Mouse (Mus musculus): ENCODE data around the gene Adap1. TPM values are rescaled to one million over a fixed set of nuclear protein-coding genes. Genes with fewer than 3 reads are reported as not detected.

The Adap1 gene
- polyA plus RNA-seq, 1 experiment from 2014 or later, result 1.7 TPM

DNA sequence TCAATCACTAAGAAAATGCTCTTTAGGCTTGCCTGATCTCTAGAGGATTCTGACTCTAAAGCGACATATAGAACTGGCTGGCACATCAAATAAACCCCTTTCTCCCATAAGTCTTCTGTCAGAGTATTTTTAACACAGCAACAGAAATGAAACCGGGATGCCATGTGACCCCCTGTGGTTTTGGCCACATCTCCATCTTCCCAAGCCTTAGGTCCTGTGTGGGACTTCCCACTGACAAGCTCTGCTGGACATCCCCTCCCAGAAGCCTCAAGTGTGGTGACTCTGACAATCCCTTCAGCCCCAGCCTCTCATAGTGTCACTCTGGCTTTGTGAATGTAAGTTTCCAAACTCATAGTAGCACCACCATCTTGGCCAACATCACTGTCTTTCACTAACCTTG lies 31.3 kb downstream of the Adap1 start:
- WGBS, result 77% methylated on average over 2 of the region's 2 CpGs
- Histone ChIP-seq H3K4me1 (ENCODE audit: insufficient read depth, low read length) (no peaks in the 10 kb centered on the region), H3K9me3 (ENCODE audit: low read length) (no peaks in the 10 kb centered on the region), H3K4me2 (replicated peaks; ENCODE audit: low read depth, low read length) (no peak overlapping the region), H3K27ac (ENCODE audit: low read length) (no peak overlapping the region), H3K9ac (replicated peaks; ENCODE audit: low read length) (no peak overlapping the region), H3K4me3 (ENCODE audit: low read length) (no peak overlapping the region), H3K36me3 (ENCODE audit: insufficient read depth, low read length) (no peaks in the 10 kb centered on the region), H3K27me3 (ENCODE audit: insufficient read depth, low read length) (no peaks in the 10 kb centered on the region)
- ATAC-seq (ENCODE audit: low FRiP score, low TSS enrichment), result no peak

DNA sequence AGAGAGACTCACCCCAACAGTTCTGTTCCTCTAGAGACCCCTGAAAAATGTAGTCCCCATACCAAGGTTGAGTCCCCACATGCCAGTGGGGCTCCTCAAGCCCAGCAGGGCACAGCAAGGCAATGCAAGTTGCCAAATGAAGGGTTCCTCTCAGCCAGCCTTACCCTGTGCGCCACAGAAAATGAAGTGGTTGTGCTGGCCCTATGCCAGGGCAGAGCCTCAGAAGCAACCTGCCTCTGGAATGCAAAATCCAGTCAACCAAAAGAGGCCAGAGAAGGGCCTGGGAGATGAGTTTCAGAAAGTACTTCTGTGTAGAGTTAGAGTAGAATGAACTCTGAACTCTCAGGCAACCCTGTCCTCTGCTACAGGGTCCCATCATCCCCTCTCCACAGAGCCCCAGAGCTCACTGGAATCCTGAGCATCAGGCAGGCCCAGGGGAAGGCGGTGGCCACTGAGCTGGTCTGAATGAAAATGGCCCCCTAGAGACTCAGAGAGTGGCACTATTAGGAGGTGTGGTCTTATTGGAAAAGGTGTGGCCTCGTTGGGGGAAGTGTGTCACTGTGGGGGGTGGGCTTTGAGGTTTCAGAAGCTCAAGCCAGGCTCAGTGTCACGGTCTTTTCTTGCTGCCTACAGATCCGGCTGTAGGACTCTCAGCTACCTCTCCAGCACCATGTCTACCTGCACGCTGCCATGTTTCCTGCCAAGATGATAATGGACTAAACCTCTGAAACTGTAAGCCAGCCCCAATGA lies 33.4 kb downstream of the Adap1 start:
- Histone ChIP-seq H3K9ac (replicated peaks; ENCODE audit: low read length) (no peak overlapping the region), H3K4me3 (ENCODE audit: low read length) (no peak overlapping the region), H3K36me3 (ENCODE audit: insufficient read depth, low read length) (no peaks in the 10 kb centered on the region), H3K4me1 (ENCODE audit: insufficient read depth, low read length) (no peaks in the 10 kb centered on the region), H3K4me2 (replicated peaks; ENCODE audit: low read depth, low read length) (no peak overlapping the region), H3K27me3 (ENCODE audit: insufficient read depth, low read length) (no peaks in the 10 kb centered on the region), H3K9me3 (ENCODE audit: low read length) (no peaks in the 10 kb centered on the region), H3K27ac (ENCODE audit: low read length) (no peak overlapping the region)
- no peak for ATAC-seq (ENCODE audit: low FRiP score, low TSS enrichment)
- WGBS, result 76% methylated on average over 6 of the region's 6 CpGs

DNA sequence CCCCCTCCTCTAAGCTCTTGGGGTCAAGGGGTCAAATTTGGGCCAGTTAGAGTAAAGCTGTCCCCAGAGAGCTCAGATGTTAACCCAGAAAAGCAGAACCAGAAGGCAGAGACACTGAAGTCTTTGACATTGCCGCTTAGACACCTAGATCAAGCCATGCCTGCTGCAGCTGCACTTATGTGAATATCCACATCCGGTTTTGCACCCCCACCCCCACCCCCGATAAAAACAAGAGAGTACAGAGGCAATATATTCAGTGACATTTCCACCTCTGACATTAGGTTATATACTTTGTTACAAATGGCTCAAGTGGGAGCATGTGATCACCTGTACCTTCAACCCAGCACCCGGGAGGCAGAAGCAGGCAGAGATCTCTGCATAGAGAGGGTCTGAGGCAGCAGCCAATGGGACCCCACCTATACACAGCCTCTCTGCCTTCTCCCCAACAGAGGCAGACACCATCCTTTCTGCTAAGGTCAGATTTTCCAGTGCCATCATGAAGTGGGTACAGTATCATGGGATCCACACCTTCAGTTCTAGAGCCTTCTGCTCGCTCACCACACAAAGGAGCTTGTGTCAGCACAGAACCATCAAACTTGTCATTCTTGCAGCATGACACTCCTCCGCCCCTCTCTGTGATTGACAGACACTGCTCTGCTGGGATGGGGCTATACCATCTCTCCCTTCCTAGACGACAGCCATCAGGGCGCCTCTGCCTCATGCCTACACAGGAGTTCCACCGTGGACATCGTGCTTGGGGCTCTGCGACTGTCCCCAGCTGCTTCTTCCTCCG lies 34.8 kb downstream of the Adap1 start:
- ATAC-seq (ENCODE audit: low FRiP score, low TSS enrichment), result no peak
- Histone ChIP-seq H3K9me3 (ENCODE audit: low read length) (no peaks in the 10 kb centered on the region), H3K4me3 (ENCODE audit: low read length) (no peak overlapping the region), H3K27me3 (ENCODE audit: insufficient read depth, low read length) (no peaks in the 10 kb centered on the region), H3K4me2 (replicated peaks; ENCODE audit: low read depth, low read length) (no peak overlapping the region), H3K36me3 (ENCODE audit: insufficient read depth, low read length) (no peaks in the 10 kb centered on the region), H3K9ac (replicated peaks; ENCODE audit: low read length) (no peak overlapping the region), H3K4me1 (ENCODE audit: insufficient read depth, low read length) (peaks cover 4% of the 10 kb centered on the region; the same call in 1 of the 2 replicates), H3K27ac (ENCODE audit: low read length) (no peak overlapping the region)
- WGBS, result 87% methylated on average over 12 of the region's 12 CpGs

DNA sequence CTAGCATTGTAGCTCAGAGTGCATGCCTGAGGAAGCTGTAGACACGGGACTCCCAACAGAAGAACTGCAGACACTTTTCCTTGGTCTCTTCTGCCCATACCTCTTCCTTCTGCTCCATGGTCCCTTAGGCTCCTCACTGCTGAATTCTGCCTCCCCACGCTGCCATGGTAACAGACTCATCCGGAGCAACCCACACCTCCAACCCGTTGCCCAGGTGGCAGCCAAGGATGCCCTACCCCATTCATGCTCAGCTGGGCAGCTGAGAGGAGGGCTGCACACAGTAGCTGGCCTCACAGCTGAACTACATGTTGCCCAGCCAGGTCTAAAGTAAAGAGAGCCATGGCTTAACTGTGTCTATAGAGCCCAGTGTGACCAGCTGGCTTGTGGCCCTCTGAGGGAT lies 36.8 kb downstream of the Adap1 start:
- 81% methylated on average over 4 of the region's 4 CpGs for WGBS
- Histone ChIP-seq H3K27ac (ENCODE audit: low read length) (no peak overlapping the region), H3K4me3 (ENCODE audit: low read length) (no peak overlapping the region), H3K36me3 (ENCODE audit: insufficient read depth, low read length) (no peaks in the 10 kb centered on the region), H3K4me2 (replicated peaks; ENCODE audit: low read depth, low read length) (no peak overlapping the region), H3K4me1 (ENCODE audit: insufficient read depth, low read length) (peaks cover 4% of the 10 kb centered on the region; the same call in 1 of the 2 replicates), H3K27me3 (ENCODE audit: insufficient read depth, low read length) (no peaks in the 10 kb centered on the region), H3K9me3 (ENCODE audit: low read length) (no peaks in the 10 kb centered on the region), H3K9ac (replicated peaks; ENCODE audit: low read length) (no peak overlapping the region)
- no peak for ATAC-seq (ENCODE audit: low FRiP score, low TSS enrichment)

DNA sequence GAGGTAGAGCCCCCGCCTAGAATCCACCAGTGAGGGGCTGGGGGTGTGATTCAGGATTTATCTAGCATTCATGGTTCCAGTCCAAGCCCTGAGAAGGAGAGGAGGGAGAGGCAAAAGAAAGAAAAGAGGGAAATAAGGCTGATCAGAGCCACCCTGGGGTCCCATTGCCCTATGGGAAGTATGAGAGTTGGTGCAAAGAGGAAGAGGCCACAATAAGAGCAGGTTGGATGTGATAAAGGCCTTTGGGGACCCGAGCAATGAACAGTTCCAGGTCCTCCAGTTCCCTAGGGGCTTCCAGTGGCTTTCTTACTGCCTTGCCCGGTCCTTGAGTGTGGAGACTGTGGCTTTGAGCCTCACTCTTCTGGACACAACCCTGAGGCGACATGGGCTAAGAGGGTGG lies 37.6 kb downstream of the Adap1 start:
- 86% methylated on average over 4 of the region's 4 CpGs for WGBS
- H3K9ac ChIP-seq (replicated peaks; ENCODE audit: low read length), result no peak overlapping the region
- H3K4me3 ChIP-seq (ENCODE audit: low read length), result no peak overlapping the region
- H3K27ac ChIP-seq (ENCODE audit: low read length), result no peak overlapping the region
- H3K27me3 ChIP-seq (ENCODE audit: insufficient read depth, low read length), result no peaks in the 10 kb centered on the region
- ATAC-seq (ENCODE audit: low FRiP score, low TSS enrichment), result no peak
- peaks cover 4% of the 10 kb centered on the region; the same call in 1 of the 2 replicates for H3K4me1 ChIP-seq (ENCODE audit: insufficient read depth, low read length)
- no peak overlapping the region for H3K4me2 ChIP-seq (replicated peaks; ENCODE audit: low read depth, low read length)
- no peaks in the 10 kb centered on the region for H3K36me3 ChIP-seq (ENCODE audit: insufficient read depth, low read length)
- H3K9me3 ChIP-seq (ENCODE audit: low read length), result no peaks in the 10 kb centered on the region

DNA sequence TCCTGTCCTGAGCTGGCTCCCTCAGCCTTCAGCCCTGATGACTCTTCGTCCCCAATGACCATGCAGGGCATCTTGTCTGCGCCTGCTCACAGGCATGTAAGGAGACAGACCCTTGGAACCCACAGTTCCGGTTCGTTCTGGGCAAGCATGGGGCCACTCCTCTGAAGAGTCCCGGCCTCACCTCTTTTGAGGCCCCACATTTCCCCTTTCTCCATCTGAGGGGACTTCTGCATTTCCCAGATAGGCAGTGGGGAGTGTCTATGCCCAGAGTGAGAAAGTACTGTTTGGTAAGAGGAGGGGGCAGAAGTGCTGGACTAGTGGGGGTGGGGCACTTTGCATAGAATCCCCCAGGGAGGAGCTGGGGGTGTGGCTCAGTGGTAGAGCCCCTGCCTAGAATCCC lies 38.3 kb downstream of the Adap1 start:
- Histone ChIP-seq H3K4me3 (ENCODE audit: low read length) (no peak overlapping the region), H3K9me3 (ENCODE audit: low read length) (no peaks in the 10 kb centered on the region), H3K9ac (replicated peaks; ENCODE audit: low read length) (no peak overlapping the region), H3K4me1 (ENCODE audit: insufficient read depth, low read length) (peaks cover 4% of the 10 kb centered on the region; the same call in 1 of the 2 replicates), H3K4me2 (replicated peaks; ENCODE audit: low read depth, low read length) (no peak overlapping the region), H3K36me3 (ENCODE audit: insufficient read depth, low read length) (no peaks in the 10 kb centered on the region), H3K27ac (ENCODE audit: low read length) (no peak overlapping the region), H3K27me3 (ENCODE audit: insufficient read depth, low read length) (no peaks in the 10 kb centered on the region)
- WGBS, result 88% methylated on average over 5 of the region's 5 CpGs
- ATAC-seq (ENCODE audit: low FRiP score, low TSS enrichment), result no peak

DNA sequence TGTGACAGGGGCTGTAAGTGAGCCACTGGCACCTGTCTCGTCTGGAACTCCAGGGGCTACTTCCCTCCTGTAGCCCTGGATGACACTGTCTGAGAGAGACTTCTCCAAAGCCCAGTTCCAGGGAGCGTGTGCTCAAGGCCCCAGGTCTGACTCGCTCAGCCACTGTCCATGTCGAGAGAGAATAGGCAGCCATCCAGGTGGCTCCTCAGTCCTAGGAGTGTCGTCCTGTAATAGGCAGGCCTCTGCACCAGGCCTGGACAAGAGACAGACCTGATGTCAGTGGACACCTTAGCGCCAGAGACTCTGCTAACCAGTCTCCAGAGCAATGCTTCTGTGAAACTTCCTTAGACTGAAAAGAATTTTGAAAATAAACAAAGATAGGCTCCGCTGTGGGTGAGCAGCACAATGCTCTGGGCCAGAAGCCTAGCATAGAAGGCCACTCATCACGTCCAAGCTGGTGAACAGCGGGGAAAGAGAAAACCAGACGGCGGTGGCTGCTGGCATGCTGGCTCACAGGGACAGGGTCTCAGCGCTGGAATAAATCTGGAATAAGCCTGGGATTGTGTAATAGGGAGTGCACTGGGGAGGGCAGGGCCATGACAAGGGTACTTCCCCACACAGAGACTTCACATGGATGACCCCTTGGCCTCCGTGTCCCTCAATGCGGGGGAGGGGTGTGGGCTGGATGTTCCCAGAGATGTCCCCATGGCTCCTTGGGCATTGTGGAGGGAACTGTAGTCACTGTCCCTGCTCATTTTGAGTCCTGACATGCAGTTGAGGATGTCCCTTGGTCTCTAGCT lies 39.1 kb downstream of the Adap1 start:
- no peak overlapping the region for H3K27ac ChIP-seq (ENCODE audit: low read length)
- no peaks in the 10 kb centered on the region for H3K27me3 ChIP-seq (ENCODE audit: insufficient read depth, low read length)
- H3K9ac ChIP-seq (replicated peaks; ENCODE audit: low read length), result 0 out of 2 replicates have a peak overlapping the region, but pooled peaks have one; percentile 18
- H3K4me1 ChIP-seq (ENCODE audit: insufficient read depth, low read length), result peaks cover 7% of the 10 kb centered on the region; the same call in 1 of the 2 replicates
- H3K9me3 ChIP-seq (ENCODE audit: low read length), result no peaks in the 10 kb centered on the region
- WGBS, result 67% methylated on average over 14 of the region's 14 CpGs
- no peaks in the 10 kb centered on the region for H3K36me3 ChIP-seq (ENCODE audit: insufficient read depth, low read length)
- ATAC-seq (ENCODE audit: low FRiP score, low TSS enrichment), result no peak
- no peak overlapping the region for H3K4me3 ChIP-seq (ENCODE audit: low read length)
- H3K4me2 ChIP-seq (replicated peaks; ENCODE audit: low read depth, low read length), result no peak overlapping the region

DNA sequence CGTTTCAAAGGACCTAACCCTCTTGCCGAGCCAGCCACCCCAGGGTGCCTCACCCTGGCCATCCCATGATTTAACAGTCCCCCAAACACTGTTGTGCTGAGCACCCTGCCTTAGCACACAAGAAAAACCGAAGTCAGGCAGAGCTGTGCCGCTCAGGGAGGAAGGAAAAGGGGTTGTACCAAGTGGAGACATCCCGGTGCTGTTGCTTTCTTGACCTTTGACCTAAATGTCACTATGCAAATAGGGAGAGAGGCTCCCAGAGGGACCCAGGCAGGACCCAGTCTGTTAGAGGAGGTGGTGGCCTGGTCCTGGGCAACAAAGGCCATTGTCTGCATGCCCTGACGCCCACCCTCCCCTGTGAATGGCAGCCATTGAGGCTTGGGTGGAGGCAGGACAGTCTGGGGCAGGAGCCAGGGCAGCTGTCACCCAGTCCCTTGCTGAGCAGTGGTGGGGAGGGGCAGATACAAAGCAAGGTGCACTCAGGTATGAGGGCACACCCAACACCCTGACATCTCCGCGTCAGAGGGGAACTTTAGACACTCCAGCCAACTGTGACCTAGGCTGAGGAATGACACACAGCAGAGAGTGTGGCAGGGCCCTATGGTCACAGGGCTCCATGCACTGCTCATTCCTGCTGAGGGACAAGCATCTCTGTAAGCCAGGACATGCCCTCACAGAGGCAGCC lies 39.9 kb downstream of the Adap1 start:
- no peak overlapping the region for H3K27ac ChIP-seq (ENCODE audit: low read length)
- H3K4me3 ChIP-seq (ENCODE audit: low read length), result no peak overlapping the region
- no peaks in the 10 kb centered on the region for H3K36me3 ChIP-seq (ENCODE audit: insufficient read depth, low read length)
- H3K9me3 ChIP-seq (ENCODE audit: low read length), result no peaks in the 10 kb centered on the region
- ATAC-seq (ENCODE audit: low FRiP score, low TSS enrichment), result no peak
- no peak overlapping the region for H3K9ac ChIP-seq (replicated peaks; ENCODE audit: low read length)
- peaks cover 7% of the 10 kb centered on the region; the same call in 1 of the 2 replicates for H3K4me1 ChIP-seq (ENCODE audit: insufficient read depth, low read length)
- 47% methylated on average over 8 of the region's 8 CpGs for WGBS
- no peak overlapping the region for H3K4me2 ChIP-seq (replicated peaks; ENCODE audit: low read depth, low read length)
- H3K27me3 ChIP-seq (ENCODE audit: insufficient read depth, low read length), result no peaks in the 10 kb centered on the region

DNA sequence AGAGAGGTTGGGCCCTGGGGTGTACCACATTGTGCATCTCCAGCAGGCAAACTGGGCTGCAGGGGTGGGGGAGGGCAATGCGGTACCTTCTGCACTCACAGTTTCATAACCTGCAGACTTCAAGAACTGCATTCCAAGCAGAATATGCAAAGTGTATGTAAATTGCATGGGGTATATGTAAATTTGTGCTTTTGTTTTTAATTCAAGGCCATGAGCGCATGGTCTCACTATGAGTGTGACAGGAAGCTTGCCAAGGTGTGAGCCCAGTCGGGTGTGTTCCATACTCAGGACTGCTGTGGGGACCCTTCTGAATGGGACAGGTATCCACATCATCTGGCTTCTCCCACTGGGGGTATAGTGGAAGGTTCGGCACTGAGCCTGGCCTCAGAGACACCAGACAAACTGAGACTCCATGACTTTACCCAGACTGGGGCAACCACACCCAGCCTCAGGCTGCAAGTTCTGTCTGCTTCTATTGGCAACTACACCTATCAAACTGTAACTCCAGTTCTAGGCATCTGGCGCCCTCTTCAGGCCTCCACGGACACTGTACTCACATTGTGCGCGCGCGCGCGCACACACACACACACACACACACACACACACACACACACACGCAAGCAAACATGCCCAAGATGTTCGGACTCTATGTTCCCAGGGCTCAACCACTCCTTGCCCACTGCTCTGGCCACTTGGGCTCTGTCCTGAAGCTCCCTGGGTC lies 41.8 kb downstream of the Adap1 start:
- ATAC-seq (ENCODE audit: low FRiP score, low TSS enrichment), result no peak
- Histone ChIP-seq H3K27ac (ENCODE audit: low read length) (no peak overlapping the region), H3K4me1 (ENCODE audit: insufficient read depth, low read length) (peaks cover 7% of the 10 kb centered on the region; the same call in 1 of the 2 replicates), H3K4me2 (replicated peaks; ENCODE audit: low read depth, low read length) (no peak overlapping the region), H3K27me3 (ENCODE audit: insufficient read depth, low read length) (no peaks in the 10 kb centered on the region), H3K36me3 (ENCODE audit: insufficient read depth, low read length) (no peaks in the 10 kb centered on the region), H3K4me3 (ENCODE audit: low read length) (no peak overlapping the region), H3K9ac (replicated peaks; ENCODE audit: low read length) (no peak overlapping the region), H3K9me3 (ENCODE audit: low read length) (no peaks in the 10 kb centered on the region)
- WGBS, result 96% methylated on average over 14 of the region's 14 CpGs

All from kidney, embryonic 16.5 days (tissue).